Comparison of ENCODE assay signal across 9 mouse cellular contexts in the genomic region with DNA sequence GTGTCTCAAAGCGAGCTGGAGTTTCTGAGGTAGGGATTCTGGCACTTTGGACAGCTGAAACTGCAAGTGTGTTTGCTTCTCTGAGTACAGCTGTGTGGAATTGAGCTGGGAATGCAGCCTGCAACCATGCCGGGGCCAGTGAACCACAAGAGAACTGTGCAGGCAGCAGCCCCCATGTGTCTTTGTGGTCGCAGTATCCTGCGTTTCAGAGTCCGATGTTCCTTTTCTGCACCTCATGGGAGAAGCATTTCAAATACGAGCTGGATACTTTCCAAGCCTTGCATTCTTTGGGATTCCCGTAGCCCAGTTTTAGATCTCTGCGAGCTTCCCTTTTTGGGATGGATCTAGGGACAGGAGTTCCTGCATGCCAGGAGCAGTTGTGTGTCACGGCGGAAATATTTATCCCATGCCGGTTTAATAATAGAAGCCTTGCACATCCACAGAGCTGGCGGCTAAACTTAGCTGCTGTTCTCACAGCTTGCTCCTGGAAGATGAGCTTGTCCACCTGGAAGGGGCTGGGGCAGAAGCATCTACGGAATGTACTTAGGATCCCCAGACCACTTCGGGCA.
DNase-seq lines count a peak whose midpoint lies in the region; ATAC-seq and TF ChIP-seq lines count a peak whose summit lies in the region.
"Had no signal": no experiment of that assay in that cellular context is flagged by ENCODE, and none has a peak within 500 bp of the region (broad histone marks: within the 10 kb centered on the region; RNA-seq: fewer than 3 reads in every experiment).

No protein-coding gene starts in this region.

- no peak for TF ChIP-seq CTCF in brain, embryonic 14.5 days (IDR thresholded peaks at IDR 0.05; ENCODE audit: borderline replicate concordance, extremely low read depth, insufficient read depth, insufficient read length)

- no peak overlapping the region for H3K4me2 ChIP-seq in kidney, embryonic 14.5 days (replicated peaks; ENCODE audit: low read depth, low read length)
- H3K4me2 ChIP-seq in heart, embryonic 14.5 days (ENCODE audit: low read length): peak overlapping the region; percentile 54
- 0 out of 2 replicates have a peak overlapping the region, but pooled peaks have one; percentile 1 for H3K4me2 ChIP-seq in lung, embryonic 16.5 days (ENCODE audit: low read depth, low read length)

- peak; percentile 50 for DNase-seq in kidney, adult 9 months
- DNase-seq in brain, embryonic 14.5 days (ENCODE audit: low read depth): peak; percentile 27
- DNase-seq in embryo, embryonic 10.5 days (ENCODE audit: low spot score): no peak
- DNase-seq in layer of hippocampus, adult 8-10 months (ENCODE audit: low spot score in 2 of 2): no peak
- no peak for DNase-seq in cerebellum, adult 9-11 months

- ATAC-seq in kidney, embryonic 14.5 days (ENCODE audit: low FRiP score, low TSS enrichment): no peak
- peak; percentile 72 for ATAC-seq in heart, embryonic 14.5 days (ENCODE audit: insufficient number of reproducible peaks, insufficient read depth, low FRiP score, low read depth)
- ATAC-seq in lung, embryonic 16.5 days (ENCODE audit: low read depth): peak; percentile 65

- H3K36me3 ChIP-seq in kidney, embryonic 14.5 days (ENCODE audit: control insufficient read depth, insufficient read depth, low read length): no peaks in the 10 kb centered on the region
- no peaks in the 10 kb centered on the region for H3K36me3 ChIP-seq in heart, embryonic 14.5 days (ENCODE audit: control insufficient read depth, insufficient read depth, low read length)
- H3K36me3 ChIP-seq in lung, embryonic 16.5 days (ENCODE audit: control insufficient read depth, insufficient read depth, low read length): no peaks in the 10 kb centered on the region

- H3K9ac ChIP-seq in kidney, embryonic 14.5 days (ENCODE audit: low read depth, low read length): no peak overlapping the region
- peak overlapping the region; percentile 63 for H3K9ac ChIP-seq in heart, embryonic 14.5 days (ENCODE audit: low read length)
- no peak overlapping the region for H3K9ac ChIP-seq in lung, embryonic 16.5 days (ENCODE audit: low read length)

- no peaks in the 10 kb centered on the region for H3K9me3 ChIP-seq in kidney, embryonic 14.5 days (ENCODE audit: control insufficient read depth, low read length)
- no peaks in the 10 kb centered on the region for H3K9me3 ChIP-seq in heart, embryonic 14.5 days (ENCODE audit: control insufficient read depth, low read length)
- H3K9me3 ChIP-seq in lung, embryonic 16.5 days (ENCODE audit: control insufficient read depth, low read length): no peaks in the 10 kb centered on the region

- TF ChIP-seq POLR2A in brain, embryonic 14.5 days (IDR thresholded peaks at IDR 0.05; ENCODE audit: borderline replicate concordance, extremely low read depth, insufficient read depth, insufficient read length, poor library complexity, severe bottlenecking): no peak

- H3K4me1 ChIP-seq in kidney, embryonic 14.5 days (ENCODE audit: control insufficient read depth, insufficient read depth, low read length): peaks cover 5% of the 10 kb centered on the region
- H3K4me1 ChIP-seq in heart, embryonic 14.5 days (ENCODE audit: control insufficient read depth in 2 of 2, insufficient read depth in 2 of 2, low read length in 2 of 2): peaks cover 39 to 50% of the 10 kb centered on the region in 2 experiments
- H3K4me1 ChIP-seq in lung, embryonic 16.5 days (replicated peaks; ENCODE audit: control insufficient read depth, insufficient read depth, low read length): peaks cover 7% of the 10 kb centered on the region

- 66% methylated on average over 14 of the region's 14 CpGs for WGBS in kidney, embryonic 14.5 days
- 10% methylated on average over 14 of the region's 14 CpGs for WGBS in heart, embryonic 14.5 days
- WGBS in lung, embryonic 16.5 days: 17% methylated on average over 14 of the region's 14 CpGs

- H3K27ac ChIP-seq in kidney, embryonic 14.5 days (ENCODE audit: low read depth, low read length): no peak overlapping the region
- peak overlapping the region; percentile 94 to 97 for H3K27ac ChIP-seq in heart, embryonic 14.5 days (replicated peaks in 1 of 2; ENCODE audit: control insufficient read depth in 1 of 2, insufficient read depth in 1 of 2, low read depth in 2 of 2, low read length in 2 of 2)
- peak overlapping the region; percentile 2; the same call in 1 of the 2 replicates for H3K27ac ChIP-seq in lung, embryonic 16.5 days (ENCODE audit: low read length)
- H3K27ac ChIP-seq: left cerebral cortex, adult 2 months had no signal

- H3K27me3 ChIP-seq in kidney, embryonic 14.5 days (ENCODE audit: control insufficient read depth, insufficient read depth, low read length): no peaks in the 10 kb centered on the region
- no peaks in the 10 kb centered on the region for H3K27me3 ChIP-seq in heart, embryonic 14.5 days (ENCODE audit: control insufficient read depth, insufficient read depth, low read length)
- H3K27me3 ChIP-seq in lung, embryonic 16.5 days (ENCODE audit: control insufficient read depth, insufficient read depth, low read depth, low read length): no peaks in the 10 kb centered on the region

- no peak overlapping the region for H3K4me3 ChIP-seq in kidney, embryonic 14.5 days (ENCODE audit: low read length)
- H3K4me3 ChIP-seq in heart, embryonic 14.5 days (ENCODE audit: control insufficient read depth in 1 of 2, insufficient read depth in 1 of 2, low read depth in 1 of 2, low read length in 2 of 2): no peak overlapping the region
- H3K4me3 ChIP-seq in lung, embryonic 16.5 days (ENCODE audit: low read length): no peak overlapping the region
- H3K4me3 ChIP-seq: left cerebral cortex, adult 2 months had no signal

Comparison
In these comparisons a context has a peak if more than half of its experiments do, and no peak if none do; other contexts are left out.
1. DNase-seq: peak in kidney, adult 9 months (single experiment) and brain, embryonic 14.5 days (single experiment); none in embryo, embryonic 10.5 days (single experiment), layer of hippocampus, adult 8-10 months (0 of 2) and cerebellum, adult 9-11 months (single experiment).